Mouse (Mus musculus): ENCODE measurements around the gene Hoxa3. TPM values are rescaled to one million over a fixed set of nuclear protein-coding genes. Genes with fewer than 3 reads are reported as not detected.

The Hoxa3 gene
- polyA plus RNA-seq, 1 experiment from 2014 or later: 0.52 TPM

DNA sequence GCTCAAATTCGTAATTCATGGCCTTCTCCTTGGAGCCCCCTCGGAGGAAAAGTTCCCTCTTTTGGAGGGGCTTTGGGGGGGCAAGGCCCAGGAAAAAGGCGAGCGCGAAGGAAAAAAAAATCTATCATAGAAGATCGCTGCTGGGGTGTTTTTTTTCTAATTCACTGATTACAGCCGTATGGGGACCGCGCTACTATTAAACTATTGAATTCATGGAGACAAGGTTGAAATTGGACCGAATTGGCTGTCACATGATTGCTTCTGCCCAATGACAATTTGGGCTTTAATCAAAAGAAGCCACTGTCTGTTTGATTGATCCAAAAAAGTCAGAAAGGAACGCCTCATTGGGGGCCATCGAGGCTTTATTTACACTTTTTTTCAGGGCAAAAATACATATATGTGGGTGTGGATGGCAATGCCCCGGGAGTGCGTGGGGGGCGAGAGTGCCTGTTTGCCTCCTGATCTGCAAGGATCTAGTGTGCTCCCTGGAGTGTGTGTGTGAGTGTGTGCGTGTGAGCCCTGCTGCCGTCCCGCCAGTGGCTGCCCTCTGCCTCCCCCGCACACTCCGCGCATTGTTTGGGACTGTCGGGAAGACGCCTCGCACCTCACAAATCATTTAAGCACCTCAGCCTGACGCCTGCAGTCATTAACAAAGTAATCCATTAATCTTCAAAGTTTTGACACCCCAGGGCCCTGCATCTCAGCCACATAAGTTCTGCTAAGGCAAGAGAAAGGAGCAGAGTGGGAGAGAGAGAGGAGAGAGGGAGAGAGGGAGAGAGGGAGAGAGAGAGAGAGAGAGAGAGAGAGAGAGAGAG, 48.3 kb downstream of the Hoxa3 start, which contains the start of gene Hoxa2:
Gene Hoxa2 (minus strand): TSS at position 206 of the 815 bp plus-strand sequence.
- no peak within 1 kb of the TSS for H3K4me2 ChIP-seq
- under 1% methylated on average over 25 of the region's 25 CpGs for WGBS
- no peak for ATAC-seq (ENCODE audit: insufficient number of reproducible peaks, insufficient read depth, low FRiP score, low TSS enrichment, low read depth)
- no peak within 1 kb of the TSS for H3K4me3 ChIP-seq
- H3K36me3 ChIP-seq: no peaks in the 10 kb centered on the region
- peaks cover 97% of the 10 kb centered on the region for H3K27me3 ChIP-seq
- H3K9ac ChIP-seq: no peak within 1 kb of the TSS
- 0 out of 2 replicates have a peak, but pooled peaks cover 2% of the 10 kb centered on the region for H3K4me1 ChIP-seq
- no peak within 1 kb of the TSS for H3K27ac ChIP-seq
- no peaks in the 10 kb centered on the region for H3K9me3 ChIP-seq

DNA sequence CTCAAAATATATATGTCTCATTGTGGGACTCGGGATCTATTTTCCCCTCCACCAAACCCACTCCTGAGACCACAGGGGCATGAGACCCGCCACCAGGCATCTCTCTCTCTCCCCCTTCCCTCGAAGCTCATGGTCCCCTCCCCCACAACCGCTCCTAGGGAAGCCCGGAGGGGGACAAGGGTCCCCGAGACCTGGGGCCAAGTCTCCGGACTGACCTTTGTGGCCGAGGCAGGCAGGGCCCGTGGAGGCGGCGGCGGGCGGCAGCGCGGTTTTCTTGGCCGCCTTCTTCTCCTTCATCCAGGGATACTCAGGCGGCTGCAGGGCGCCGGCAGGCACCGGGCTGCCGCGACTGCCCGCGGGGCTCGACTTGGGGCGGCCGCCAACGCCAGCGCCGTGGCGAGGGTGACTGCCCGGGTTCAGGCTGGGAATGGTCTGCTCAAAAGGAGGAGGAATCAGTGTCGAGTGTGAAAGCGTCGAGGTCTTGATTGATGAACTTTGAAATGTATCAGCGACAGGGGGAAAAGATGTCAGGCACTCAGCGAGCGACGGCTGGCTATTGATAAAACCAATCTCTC, 49.0 kb downstream of the Hoxa3 start:
- Histone ChIP-seq H3K4me3 (no peak overlapping the region), H3K9me3 (no peaks in the 10 kb centered on the region), H3K9ac (no peak overlapping the region), H3K27me3 (peaks cover 98% of the 10 kb centered on the region), H3K27ac (no peak overlapping the region), H3K4me2 (no peak overlapping the region), H3K36me3 (no peaks in the 10 kb centered on the region), H3K4me1 (peaks cover 4% of the 10 kb centered on the region)
- WGBS: under 1% methylated on average over 39 of the region's 39 CpGs
- ATAC-seq (ENCODE audit: insufficient number of reproducible peaks, insufficient read depth, low FRiP score, low TSS enrichment, low read depth): no peak

DNA sequence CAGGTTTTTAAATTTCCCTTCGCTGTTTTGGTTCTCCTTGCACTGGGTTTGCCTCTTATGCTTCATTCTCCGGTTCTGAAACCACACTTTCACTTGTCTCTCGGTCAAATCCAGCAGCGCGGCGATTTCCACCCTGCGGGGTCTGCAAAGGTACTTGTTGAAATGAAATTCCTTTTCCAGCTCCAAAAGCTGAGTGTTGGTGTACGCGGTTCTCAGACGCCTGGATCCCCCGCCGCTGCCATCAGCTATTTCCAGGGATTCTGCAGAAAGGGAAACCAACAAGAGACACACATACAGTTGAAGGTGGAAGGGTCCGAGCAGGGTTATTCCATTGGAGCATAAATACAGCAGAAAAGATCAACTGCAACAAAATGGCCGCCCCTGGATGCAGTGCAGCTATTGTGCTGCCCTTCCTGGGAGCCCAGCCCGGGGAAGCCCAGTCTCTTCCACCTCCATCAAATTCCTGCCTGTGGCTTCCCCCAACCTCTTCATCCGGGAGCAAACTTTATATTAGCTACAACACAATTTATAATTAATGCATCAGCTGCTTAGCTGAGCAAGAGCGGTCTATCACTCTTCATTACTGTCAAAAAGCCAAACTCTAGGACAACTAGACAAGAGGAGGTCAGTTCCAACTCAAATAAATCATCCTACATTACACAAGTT, 49.6 kb downstream of the Hoxa3 start:
- Histone ChIP-seq H3K4me2 (peak overlapping the region; percentile 5; the same call in 1 of the 2 replicates), H3K4me1 (peaks cover 8% of the 10 kb centered on the region)

DNA sequence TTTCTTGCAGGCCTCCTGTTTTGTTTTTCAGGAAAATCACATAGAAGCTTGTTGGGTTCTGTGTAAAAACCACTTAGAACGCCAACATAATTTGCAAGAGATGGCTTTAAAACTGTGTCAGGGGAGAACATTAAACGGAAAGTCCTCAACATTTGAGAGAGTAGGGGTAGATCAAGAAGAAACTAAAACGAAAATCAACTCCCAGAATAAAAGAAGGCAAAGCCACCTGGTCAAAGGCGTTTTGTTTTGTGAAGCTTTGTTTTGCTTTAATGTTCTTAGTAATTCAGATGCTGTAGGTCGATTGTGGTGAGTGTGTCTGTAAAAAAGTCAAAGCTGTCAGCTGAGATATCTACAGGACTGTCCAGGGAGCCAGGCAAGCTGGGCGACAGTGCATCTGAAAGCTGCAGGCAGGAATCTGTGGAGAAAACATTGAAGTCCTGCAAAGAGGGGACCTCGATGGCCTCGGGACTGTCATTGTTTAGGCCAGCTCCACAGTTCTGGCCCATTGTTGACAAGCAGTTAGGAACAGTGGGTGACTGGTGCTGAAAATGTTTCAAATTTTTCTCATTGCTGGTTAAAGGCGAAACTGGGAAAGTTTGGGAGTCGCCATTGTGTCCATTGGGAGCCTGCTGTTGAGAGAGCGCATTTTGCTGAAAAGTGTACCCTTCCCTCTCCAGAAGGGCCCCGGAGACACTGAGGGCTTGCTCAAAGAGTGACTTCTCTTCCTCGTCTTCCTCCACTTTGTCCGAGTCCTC, 50.3 kb downstream of the Hoxa3 start:
- Histone ChIP-seq H3K9ac (no peak overlapping the region), H3K4me1 (peaks cover 15% of the 10 kb centered on the region), H3K36me3 (no peaks in the 10 kb centered on the region), H3K9me3 (no peaks in the 10 kb centered on the region), H3K27ac (no peak overlapping the region), H3K4me3 (peak overlapping the region; percentile 10; the same call in 1 of the 2 replicates), H3K4me2 (peak overlapping the region; percentile 5; the same call in 1 of the 2 replicates), H3K27me3 (peaks cover 98% of the 10 kb centered on the region)
- WGBS: 3% methylated on average over 14 of the region's 14 CpGs
- no peak for ATAC-seq (ENCODE audit: insufficient number of reproducible peaks, insufficient read depth, low FRiP score, low TSS enrichment, low read depth)

More for the DNA sequence above, 49.6 kb downstream of the Hoxa3 start:
- Histone ChIP-seq H3K27ac (no peak overlapping the region), H3K4me3 (peak overlapping the region; percentile 10; the same call in 1 of the 2 replicates), H3K36me3 (no peaks in the 10 kb centered on the region), H3K27me3 (peaks cover 98% of the 10 kb centered on the region), H3K9me3 (no peaks in the 10 kb centered on the region), H3K9ac (no peak overlapping the region)
- WGBS: 1% methylated on average over 17 of the region's 17 CpGs
- no peak for ATAC-seq (ENCODE audit: insufficient number of reproducible peaks, insufficient read depth, low FRiP score, low TSS enrichment, low read depth)

DNA sequence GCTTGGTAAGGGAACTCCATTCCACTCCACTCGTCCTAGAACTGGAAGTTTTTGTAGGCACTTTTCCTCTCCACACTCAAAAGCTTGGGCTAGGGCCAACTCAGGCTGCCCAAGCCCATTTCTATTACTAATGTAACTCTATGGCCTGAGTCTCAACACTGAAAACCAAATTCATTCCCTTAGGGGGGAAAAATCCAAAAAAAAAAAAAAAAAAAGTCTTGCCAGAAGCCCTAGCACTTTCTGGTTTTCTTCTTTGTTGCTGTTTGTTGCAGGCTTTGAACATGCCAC, 51.1 kb downstream of the Hoxa3 start:
- Histone ChIP-seq H3K4me1 (peaks cover 15% of the 10 kb centered on the region), H3K4me3 (no peak overlapping the region), H3K36me3 (no peaks in the 10 kb centered on the region), H3K9ac (no peak overlapping the region), H3K27ac (no peak overlapping the region), H3K4me2 (no peak overlapping the region), H3K9me3 (no peaks in the 10 kb centered on the region), H3K27me3 (peaks cover 98% of the 10 kb centered on the region)
- WGBS: 7% methylated on average over 1 of the region's 1 CpGs
- ATAC-seq (ENCODE audit: insufficient number of reproducible peaks, insufficient read depth, low FRiP score, low TSS enrichment, low read depth): no peak

DNA sequence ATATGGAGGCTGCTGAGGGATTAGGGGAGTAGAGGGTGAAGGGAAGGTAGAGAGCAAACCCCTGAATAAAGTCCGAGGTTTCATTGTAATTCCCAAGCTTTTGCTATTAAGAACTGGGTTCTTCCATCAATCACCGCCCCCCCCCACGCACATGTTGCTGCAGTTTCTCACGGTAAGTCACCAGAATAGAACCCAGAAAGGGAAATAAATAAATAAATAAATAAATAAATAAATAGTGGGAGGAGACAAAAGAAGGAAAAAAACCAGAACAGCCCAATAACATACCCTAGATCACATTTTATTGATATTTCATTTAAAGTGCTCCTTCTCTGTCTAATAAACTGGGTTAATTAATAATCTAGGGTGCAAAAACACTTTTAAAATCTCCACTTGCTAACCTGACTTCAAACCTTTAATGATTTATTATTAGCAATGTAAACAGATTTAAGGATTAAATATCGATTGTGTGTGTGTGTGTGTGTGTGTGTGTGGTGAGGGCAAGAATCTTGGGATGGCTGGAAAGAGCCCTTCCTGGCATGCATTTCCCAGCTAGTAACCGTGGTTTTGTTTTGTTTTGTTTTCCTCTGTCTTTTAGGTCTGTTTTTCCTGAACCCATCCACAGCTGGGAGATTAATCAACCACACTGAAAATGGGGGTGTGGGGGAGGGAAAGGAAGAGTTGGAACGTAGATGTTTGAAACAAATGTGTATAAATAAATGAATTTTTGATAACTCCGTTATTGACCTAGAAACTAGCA, 51.6 kb downstream of the Hoxa3 start:
- no peak overlapping the region for H3K4me2 ChIP-seq

DNA sequence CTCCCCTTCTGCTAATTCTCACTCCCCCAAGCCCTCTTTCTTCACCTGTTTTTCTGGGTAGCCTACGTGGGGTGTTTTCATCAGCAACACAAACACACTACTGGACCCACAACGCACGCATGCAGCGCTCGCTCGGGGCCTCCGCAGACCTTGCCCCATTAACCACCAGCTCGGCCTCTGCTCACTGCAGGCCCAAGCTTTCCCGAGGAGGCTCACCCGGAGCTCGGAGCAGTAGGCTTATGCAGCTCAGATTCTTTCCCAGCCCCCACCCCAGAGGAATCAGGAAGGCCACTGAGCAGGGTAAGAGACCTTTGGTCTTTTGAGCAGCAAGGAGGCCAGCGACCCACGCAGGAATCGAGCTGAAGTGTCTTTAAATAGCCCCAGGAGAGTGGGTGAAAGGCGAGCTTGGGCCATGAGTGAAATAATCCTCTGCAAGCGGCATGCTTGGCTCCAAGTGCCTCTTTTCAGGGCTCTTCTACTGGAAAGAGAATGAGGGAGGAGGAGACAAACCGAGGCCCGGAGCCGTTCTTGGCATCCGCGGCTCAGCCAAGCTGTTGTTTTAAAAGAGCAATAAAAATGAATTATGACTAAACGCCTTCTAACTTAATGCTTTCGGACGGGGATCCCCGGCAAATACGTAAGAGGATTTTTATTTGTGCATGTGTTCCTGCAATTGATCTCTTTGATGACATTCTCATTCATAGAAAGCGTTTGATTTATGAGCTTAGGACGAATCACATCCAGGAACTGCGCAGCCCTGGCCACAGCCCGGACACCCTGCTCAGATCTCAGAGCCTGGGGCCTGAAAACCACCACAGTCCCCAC, 52.4 kb downstream of the Hoxa3 start:
- ATAC-seq (ENCODE audit: insufficient number of reproducible peaks, insufficient read depth, low FRiP score, low TSS enrichment, low read depth): no peak
- Histone ChIP-seq H3K27ac (no peak overlapping the region), H3K4me3 (no peak overlapping the region), H3K4me1 (peaks cover 15% of the 10 kb centered on the region), H3K36me3 (no peaks in the 10 kb centered on the region), H3K4me2 (peak overlapping the region; percentile 7; the same call in 1 of the 2 replicates), H3K9me3 (no peaks in the 10 kb centered on the region), H3K9ac (0 out of 2 replicates have a peak overlapping the region, but pooled peaks have one; percentile 21), H3K27me3 (peaks cover 98% of the 10 kb centered on the region)
- 1% methylated on average over 30 of the region's 30 CpGs for WGBS

More for the DNA sequence above, 51.6 kb downstream of the Hoxa3 start:
- H3K4me3 ChIP-seq: no peak overlapping the region
- no peaks in the 10 kb centered on the region for H3K9me3 ChIP-seq
- H3K36me3 ChIP-seq: no peaks in the 10 kb centered on the region
- H3K27ac ChIP-seq: no peak overlapping the region
- no peak overlapping the region for H3K9ac ChIP-seq
- peaks cover 98% of the 10 kb centered on the region for H3K27me3 ChIP-seq
- 4% methylated on average over 8 of the region's 8 CpGs for WGBS
- peaks cover 15% of the 10 kb centered on the region for H3K4me1 ChIP-seq
- ATAC-seq (ENCODE audit: insufficient number of reproducible peaks, insufficient read depth, low FRiP score, low TSS enrichment, low read depth): no peak

DNA sequence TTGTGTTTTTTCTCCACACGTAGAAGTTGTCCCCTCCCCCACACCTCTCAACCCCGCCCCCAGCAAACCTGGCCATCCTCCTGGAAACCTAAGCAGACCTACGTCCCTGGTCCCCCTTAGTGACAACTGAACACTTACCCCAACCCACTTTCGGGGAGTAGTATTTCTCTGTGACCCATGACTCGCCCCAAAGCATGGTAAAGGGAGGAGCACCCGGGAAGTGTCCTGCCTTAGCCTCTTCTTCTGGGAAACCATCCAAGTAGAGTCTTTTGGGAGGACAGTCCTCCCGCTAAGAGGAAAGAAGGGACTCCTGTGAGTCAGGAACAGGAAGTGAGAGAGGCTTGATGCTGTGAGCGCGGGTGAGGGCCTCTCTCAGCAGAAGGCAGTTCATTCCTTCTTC, 53.2 kb downstream of the Hoxa3 start:
- Histone ChIP-seq H3K4me1 (peaks cover 15% of the 10 kb centered on the region), H3K4me3 (no peak overlapping the region), H3K4me2 (no peak overlapping the region), H3K9ac (no peak overlapping the region), H3K36me3 (no peaks in the 10 kb centered on the region), H3K27me3 (peaks cover 98% of the 10 kb centered on the region), H3K27ac (no peak overlapping the region), H3K9me3 (no peaks in the 10 kb centered on the region)
- ATAC-seq (ENCODE audit: insufficient number of reproducible peaks, insufficient read depth, low FRiP score, low TSS enrichment, low read depth): no peak
- WGBS: 2% methylated on average over 9 of the region's 9 CpGs

DNA sequence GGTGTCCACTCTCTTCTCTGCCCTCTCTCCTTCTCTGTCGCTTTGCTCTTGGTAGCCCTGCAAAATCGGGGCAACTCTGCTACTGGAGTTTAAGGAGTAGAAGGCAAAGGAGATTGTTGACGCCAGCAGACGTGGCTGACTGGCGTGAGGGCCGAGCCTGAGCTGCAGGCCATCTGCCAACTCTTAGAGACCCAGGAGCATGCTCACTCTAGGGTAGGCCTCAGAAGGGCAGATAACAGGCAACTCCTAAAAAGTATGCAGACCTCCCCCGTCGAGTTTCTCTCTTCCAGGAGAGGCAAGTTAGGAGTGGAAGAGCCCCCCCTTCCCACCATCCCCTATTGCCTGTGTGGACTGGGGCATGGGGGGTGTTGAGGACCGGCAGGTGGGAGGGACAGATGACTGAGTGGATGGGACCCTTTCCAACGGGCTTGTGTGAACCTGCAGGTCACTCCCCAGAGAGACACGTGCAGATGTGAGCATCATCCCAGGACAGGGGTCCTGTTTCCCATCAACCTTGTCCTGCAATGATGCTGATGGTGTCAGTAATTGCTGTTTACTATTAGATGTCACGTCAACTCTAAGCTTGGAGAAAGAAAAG, 53.9 kb downstream of the Hoxa3 start:
- no peak overlapping the region for H3K9ac ChIP-seq
- 2% methylated on average over 12 of the region's 12 CpGs for WGBS
- peak overlapping the region; percentile 57 for H3K4me3 ChIP-seq
- H3K4me1 ChIP-seq: peaks cover 15% of the 10 kb centered on the region
- no peak for ATAC-seq (ENCODE audit: insufficient number of reproducible peaks, insufficient read depth, low FRiP score, low TSS enrichment, low read depth)
- no peaks in the 10 kb centered on the region for H3K36me3 ChIP-seq
- H3K9me3 ChIP-seq: no peaks in the 10 kb centered on the region
- H3K27me3 ChIP-seq: peaks cover 98% of the 10 kb centered on the region
- no peak overlapping the region for H3K27ac ChIP-seq
- peak overlapping the region; percentile 97 for H3K4me2 ChIP-seq
